Mouse (Mus musculus): ENCODE measurements at regions not wholly inside any gene's neighbourhood (a gene's known extent, or its start where the extent isn't known, plus 50 kb on each side); places are given as distances from the start of the nearest gene placed in this dataset.

DNA sequence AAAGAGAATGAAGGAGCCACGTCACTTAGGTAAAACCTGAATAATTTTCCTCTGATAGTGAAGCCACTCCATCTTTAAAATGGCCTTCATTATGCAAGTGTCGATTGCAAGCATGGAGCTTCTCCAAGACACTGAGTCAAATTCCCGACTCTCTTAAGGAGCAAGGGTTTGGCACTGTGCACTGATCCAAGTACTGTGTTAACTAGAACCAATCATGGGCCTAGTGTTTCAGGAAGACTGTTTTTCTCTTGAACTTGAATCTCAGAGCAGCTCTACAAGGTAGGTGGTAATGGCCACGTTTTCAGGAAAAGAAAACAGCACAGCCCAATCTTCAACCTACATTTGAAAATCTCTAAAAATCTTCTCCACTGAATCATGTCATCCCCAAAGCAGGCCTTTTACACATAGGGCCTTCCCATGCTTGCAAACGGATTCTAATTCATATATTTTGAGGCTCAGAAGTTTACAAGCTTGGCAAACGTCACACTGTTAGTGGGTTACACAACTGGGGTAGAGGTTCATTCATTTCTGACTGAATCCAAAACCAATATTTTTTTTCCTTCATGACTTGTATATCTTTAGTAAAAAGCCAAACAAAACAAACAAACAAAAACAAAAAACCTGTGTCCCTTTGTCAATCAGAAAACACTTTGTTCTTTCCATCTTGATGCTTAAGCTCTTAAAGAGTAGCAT is 342.2 kb upstream of the Zfp462 start:
- DNase-seq (ENCODE audit: low read depth): no peak

- DNase-seq (ENCODE audit: low read depth): no peak
These were observed 334.7 kb upstream of the Zfp462 start for GRCm38 (mm10) chr4:54610101-54610500.

DNA sequence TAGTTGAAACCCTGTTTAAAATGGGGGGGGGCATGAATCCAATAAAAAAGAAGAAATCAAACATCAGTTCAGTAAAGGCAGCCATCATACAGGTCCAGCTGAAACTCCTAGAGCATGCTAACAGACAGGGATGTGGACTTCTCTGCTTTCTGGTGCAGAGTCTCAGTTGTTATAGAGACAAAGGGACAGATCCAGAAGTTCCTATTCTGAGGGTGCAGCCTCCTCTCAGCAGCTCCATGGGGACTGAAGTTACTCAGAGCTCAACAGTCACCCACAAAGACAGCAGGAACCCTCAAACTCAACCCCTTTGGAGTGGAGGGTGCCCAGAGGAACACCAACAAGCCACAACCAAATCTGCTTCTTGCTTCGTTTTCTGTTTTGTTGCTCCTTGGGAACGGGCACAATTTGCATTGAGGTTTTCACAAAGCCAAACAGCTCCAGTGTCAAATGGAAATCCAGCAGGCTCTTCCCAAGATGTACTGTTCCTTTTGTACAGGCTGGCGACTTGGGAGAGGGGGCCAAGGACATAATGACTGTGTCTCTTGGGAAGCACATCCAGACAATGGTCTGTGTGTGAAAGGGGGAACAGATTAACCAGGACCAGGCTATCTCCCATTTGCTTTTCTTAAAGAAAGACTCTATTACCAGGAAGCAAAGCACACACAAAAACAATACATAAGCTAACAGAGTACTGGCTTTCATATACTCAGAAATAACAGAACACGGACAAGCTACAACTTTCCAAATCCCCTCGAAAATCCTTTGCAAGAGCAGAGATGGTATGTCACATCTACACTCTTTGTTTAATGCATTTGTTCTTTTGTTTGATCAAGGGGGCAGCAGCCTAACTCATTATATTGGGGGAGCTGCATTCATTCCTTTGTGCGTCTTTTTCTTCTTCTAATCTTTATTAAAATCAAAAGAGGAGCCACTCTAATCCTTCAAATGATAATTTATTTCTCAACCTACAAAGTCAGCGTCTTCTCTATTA is 332.6 kb upstream of the Zfp462 start:
- DNase-seq (ENCODE audit: low read depth): no peak

DNA sequence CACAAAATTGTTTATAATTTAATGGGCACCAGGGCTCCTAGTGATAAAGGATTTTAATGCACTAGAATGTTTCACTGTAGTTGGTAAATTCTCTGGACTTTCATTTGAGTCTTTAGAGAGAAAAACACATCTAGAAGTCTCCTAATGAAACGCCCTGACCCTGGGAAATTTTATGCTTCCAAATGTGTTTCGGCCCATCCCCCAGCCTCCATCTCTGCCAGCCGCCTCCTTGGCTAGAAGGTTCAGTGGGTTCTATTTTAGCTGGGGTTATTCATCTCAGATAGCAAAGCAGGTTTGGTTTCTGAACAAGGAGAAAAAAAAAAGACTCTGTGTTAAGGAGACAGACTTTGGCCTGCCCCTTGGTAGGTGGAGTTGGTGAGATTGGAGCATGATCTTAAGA is 331.8 kb upstream of the Zfp462 start:
- no peak for DNase-seq (ENCODE audit: low read depth)

- no peak for DNase-seq (ENCODE audit: low read depth)
These were observed 331.2 kb upstream of the Zfp462 start for GRCm38 (mm10) chr4:54613611-54614010.

DNA sequence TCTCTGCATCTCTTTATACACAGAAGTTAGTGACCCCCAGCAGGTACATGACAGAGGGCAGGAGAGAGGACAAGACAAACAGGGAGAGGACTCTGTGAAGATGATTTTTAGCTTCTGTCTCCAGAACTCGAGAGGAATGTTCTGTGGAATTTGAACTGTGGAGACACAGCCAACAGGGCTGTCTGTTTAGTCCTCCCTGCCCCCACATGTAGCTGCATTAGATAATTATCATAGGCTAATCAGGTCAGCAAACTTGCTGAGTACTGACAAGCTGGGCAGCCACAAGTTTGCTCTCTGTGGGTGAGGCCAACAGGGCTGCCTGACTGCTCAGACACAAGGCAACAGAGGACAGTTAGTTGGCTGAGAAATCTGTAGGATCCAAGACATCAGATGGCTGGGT is 329.0 kb upstream of the Zfp462 start:
- DNase-seq (ENCODE audit: low read depth): no peak

DNA sequence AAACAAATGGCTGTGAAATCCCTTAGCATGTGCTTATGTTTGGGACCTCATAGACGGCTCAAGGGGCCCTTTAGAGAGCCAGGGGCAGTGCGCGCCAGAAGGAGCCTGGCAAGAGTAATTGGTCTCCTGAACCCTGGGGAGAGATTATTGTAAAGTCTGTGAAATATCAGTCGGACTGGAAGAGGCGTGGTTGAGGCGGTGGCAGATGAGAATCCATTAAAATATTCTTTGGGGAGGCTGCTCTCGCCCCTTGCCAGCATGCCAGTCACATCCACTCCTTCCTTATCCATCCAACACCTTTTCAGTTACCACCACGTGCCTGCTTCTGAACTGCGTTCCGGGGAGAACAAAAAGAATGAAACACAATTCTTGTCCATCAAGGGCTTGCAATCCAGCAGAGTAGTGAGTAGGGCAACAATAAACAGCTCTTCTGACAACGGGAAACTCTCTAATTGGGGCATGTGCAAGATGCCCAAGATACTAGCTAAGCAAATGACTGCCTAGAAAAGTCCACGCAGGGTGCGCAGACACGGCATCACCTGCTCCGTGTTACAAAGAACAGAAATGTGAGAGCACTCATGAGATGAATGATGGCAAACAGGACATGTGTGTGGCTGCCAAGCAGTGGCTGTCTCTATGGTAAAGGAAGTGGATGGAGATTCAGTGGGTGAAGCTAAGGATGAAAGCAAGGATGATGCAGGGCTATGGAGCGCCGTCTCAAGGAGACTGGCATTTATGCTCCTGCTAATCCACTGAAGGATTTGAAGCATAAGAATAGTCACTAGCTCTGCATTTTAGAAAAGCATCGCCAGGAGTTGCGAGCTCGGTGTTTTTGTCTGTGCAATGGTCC is 320.6 kb upstream of the Zfp462 start:
- no peak for DNase-seq (ENCODE audit: low read depth)

DNA sequence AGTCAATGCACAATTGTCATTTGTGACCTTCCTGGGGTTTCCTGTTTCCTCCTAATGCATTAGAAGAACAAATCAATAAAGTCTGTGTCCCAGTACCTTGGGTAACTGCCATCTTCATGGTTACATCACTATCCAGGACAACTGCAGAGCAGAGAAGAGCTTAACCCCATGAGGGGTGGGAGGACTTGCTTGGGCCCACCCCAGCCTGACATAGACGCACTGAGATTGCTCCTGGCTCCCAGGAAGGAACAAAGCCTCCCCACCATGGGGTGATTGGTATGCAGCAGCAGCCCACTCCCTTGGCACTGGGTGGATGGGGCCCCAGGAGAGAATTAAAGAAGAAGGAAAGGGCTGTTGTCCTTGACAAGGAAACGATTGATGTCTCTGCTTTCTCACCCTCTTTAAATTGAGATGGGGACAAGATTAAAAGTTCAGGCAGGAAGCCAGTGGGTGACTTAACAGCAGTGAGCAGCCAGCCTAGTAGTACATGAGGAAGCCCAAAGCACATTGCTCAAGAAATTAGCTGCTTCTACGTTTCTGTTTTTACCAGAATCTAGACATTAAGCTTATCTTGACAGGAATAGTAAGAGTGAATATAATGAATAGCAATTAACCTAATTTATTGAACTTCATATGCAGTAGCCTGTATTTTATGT is 307.7 kb upstream of the Zfp462 start:
- DNase-seq (ENCODE audit: low read depth): no peak

GRCm38 (mm10) chr4:54646033-54646432 is 298.8 kb upstream of the Zfp462 start:
- no peak for DNase-seq (ENCODE audit: low read depth)

- DNase-seq (ENCODE audit: low read depth): no peak
These were observed 298.4 kb upstream of the Zfp462 start for GRCm38 (mm10) chr4:54646459-54646858.

DNA sequence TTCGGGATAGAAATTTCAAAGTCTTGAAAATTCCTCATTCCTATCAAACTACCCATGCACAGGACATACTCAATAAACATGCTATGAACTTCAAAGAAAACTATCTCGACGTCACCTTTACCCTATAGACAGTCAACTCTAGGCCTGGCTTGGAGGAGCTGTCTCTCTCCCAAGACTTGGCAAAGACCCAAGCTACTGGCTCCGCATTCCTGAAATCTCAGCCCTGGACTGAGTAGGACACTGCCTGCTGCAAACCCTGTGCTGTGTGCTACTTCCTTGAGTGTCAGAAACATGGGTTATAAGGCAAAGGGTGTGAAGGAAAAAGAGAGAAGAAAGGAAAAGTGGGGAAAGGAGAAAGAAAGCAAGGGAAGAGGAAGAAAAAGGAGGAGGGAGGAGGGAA is 296.6 kb upstream of the Zfp462 start:
- DNase-seq (ENCODE audit: low read depth): no peak

GRCm38 (mm10) chr4:54651646-54652110 is 293.2 kb upstream of the Zfp462 start:
- no peak for DNase-seq (ENCODE audit: low read depth)

DNA sequence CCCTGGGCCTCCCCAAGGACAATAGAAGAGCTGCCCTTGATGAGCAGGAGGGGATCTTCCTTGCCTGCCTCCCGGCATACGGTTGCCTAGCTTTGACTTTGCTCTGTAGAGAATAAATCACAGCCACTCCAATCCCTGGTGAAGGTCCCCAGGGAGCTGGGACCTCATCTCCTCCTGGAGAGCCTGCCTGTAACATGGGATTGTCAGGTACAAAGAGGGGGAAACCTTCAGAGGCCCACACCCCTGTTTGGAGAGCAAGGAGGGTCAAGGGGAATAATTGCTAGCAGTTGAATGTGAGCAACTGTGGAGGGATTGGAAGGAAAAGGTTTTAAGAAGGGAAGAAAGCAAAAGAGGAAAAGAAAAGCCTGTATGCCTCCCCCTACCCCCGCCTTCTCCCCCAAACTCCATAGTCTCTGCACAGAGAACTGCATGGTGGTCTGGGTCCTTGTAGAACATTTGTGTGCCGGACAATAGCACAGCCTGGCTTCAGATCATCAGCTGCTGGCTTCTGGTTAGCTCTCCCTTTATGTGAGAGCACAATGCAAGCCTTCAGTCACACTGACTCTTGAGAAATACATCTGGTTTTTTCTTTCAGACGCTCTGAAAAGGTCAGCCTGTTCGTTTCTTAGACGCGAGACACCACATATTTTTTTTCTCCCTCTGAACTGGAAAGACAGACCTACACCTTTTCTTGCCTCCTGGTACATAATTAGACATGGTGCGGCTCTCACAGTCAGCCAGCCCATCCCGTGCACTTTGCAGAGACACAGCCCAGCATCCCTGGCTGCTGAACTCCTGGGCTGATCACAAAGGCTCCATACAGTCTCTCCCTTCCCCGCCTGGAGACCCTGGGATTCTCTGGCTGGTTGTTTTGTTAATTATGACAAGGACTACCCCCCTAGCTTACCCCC is 292.5 kb upstream of the Zfp462 start:
- no peak for DNase-seq (ENCODE audit: low read depth)

DNA sequence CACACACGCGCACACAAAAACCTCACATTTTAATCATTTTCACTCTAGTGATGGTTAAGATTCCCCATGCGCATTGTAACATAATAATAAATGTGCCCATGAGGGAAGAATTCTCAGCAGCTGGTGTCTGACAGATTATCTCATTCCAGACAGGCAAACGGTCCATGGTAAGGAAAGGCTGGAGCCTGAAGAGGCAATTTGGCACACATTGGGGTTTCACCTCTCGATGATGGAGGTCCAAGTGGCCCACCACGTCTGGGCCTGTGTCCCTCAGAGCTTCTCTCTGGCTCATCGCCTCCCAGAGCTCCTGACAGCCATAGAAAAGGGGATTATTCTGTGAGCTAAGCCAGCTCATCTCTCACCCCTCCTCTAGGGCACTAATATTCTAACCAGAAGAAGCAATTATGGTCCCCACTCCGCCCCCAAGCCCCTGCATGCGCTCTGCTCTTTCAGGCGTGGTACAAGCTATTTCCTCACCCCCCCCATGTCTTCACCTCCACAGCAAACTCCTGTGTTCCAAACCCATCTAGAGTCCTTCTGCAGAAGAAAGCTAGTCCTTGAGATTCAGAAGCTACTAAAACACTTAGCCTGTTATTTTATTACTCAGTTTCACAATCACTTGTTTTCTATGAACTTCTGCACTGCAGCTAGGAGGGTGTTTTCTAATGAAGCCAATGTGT is 291.6 kb upstream of the Zfp462 start:
- no peak for DNase-seq (ENCODE audit: low read depth)
